Mouse (Mus musculus) heart, adult 18-20 months (tissue): ENCODE results near the gene Cpm. TPM values are rescaled to one million over a fixed set of nuclear protein-coding genes. Genes with fewer than 3 reads are reported as not detected.
"Not testable (repeated sequence)": the region's sequence is repeated elsewhere in the genome, so short reads cannot be mapped to it uniquely, and the experiment has no call there.

ENCODE experiments used
- DNase-seq, 2 experiments: peaks; one replicate each; pipeline ENCODE4 v3.0.0; 2021 to 2022; ENCODE audit warnings: mixed read lengths in 1 of 2
- total RNA-seq, 2 experiments: library from RNA; stranded (reverse); gene quantifications; 2 replicates each; pipeline ENCODE4 v1.2.3; 2021

The Cpm gene
- total RNA-seq, 2 experiments from 2014 or later, result 2.9 to 3.5 TPM

DNA sequence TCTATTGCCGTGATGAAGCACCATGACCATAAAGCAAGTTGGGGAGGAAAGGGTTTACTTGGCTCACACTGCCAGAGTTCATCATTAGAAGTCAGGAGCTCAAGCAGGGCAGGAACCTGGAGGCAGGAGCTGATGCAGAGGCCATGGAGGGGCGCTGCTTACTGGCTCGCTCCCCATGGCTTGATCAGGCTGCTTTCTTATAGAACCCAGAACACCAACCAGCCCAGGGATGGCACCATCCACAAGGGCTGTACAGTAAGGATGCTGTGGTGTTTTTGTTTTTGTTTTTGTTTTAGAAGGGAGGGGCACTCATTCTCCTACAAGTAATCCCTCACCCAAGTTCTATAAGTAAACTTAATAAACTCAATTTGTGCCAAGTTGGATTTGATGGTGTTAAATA is 87.4 kb downstream of the Cpm start:
- DNase-seq, result no peak

DNA sequence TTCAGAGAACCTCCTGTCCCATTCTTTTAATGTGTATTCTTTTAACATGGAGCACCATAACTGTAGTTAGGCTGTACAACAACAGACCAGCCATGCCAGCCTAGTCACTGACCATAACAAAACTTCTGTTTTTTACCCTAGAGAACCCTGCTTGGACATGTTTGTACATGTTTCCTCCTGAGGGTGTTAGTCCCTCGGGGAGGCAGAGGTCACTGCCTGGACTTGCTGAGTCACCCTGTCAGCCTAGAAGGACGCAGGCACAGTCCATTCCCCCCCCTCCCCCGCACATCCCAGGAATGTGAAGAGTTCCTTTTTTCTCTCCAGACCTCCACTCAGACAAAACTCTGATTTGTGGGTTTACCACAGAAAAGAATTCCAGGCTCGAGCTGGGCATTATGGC is 88.3 kb downstream of the Cpm start:
- DNase-seq, result peak; percentile 65 to 72

DNA sequence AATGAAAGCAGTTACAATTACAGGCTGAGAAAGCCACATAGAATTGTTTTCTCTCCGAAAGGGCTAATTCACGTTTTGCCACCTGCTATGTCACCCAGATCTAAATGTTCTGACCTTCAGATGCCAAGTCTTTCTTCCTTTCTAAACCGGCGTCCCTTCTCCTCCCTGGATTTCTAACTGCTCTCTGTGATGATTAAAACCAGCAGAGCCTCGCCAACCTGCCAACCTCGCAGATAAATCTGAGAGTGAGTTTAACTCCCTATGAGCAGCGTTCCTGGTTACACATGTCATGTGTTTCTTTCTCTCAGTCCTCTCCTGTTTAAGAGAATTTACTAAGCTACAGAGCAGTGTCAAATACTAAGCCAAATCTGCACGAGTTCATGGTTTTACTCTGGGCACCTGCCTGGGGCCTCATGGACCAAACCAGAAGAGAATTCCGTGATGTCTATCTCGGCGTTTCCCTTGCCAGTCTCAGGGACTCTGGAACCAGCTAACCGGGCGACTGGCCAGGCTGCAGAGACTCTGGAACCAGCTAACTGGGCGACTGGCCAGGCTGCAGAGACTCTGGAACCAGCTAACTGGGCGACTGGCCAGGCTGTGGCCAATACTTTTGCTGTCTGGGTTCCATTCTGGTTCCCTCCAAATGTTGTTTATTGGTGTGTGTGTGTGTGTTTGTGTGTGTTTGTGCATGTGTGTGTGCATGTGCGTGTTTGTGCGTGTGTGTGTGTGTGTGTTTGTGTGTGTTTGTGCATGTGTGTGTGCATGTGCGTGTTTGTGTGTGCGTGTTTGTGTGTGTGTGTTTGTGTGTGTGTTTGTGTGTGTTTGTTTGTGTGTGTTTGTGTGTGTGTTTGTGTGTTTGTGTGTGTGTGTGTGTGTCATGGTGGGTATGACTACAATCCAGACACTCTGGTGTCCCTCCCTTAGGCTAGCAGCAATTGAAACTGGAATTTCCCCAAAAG is 89.1 kb downstream of the Cpm start:
- DNase-seq, result peak; percentile 42 to 65

DNA sequence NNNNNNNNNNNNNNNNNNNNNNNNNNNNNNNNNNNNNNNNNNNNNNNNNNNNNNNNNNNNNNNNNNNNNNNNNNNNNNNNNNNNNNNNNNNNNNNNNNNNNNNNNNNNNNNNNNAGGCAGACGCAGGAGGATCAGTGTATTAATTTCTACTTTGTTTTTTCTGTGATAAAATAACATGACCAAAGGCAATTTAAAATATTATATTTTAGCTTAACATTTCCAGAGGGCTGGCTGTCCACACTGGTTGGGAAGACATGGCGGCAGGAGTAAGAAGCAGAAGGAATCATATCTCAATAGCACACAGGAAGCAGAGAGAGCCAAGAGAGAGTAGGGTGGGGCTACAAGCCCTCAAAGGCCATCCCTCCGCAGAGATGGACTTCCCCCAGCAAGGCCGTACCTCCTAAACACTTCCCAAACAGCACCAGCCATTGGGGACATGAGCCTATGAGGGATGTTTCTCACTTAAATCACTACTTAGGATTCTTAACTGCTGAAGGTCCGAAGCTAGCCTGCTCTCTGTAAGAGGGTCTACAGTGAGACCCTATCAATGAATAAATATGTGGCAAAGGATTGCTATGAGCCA is 94.9 kb downstream of the Cpm start:
- DNase-seq, result no peak

DNA sequence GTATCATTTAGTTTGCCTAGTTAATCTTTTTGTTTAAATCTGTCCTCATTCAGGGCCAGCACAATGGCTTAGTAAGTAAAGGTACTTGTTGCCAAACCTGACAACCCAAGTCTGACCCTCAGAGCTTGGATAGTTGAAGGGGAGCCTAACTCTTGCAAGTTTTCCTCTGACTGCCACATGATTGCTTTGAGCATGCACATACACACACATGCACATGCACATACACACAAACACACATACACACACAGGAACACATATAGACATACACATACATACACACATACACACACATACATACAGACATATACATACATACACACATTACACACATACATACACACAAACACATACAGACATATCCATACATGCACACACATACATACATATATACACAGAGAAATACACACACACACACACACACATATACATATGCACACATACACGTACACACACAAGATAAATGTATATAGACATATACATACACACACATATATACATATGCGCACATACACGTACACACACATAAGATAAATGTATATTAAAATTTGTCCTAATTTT is 95.6 kb downstream of the Cpm start:
- DNase-seq, result no peak

DNA sequence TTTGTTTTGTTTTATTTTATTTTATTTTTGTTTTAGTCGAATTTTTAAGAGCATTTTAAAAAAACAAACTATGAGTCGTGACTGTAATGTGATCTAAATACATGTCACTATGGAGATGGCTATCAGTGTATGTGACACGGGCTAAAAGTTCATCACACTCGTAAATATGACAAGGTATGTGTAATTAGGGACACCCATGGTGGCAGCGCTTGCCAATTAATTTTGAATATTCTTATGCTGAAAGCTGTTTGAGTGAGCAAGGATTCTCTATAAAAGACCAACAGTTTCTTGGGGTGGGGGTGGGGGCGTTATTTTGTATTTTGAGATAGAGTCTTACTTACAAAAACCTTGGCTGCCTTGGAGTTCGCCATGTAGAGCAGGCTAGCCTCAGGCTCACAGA is 96.4 kb downstream of the Cpm start:
- no peak for DNase-seq

DNA sequence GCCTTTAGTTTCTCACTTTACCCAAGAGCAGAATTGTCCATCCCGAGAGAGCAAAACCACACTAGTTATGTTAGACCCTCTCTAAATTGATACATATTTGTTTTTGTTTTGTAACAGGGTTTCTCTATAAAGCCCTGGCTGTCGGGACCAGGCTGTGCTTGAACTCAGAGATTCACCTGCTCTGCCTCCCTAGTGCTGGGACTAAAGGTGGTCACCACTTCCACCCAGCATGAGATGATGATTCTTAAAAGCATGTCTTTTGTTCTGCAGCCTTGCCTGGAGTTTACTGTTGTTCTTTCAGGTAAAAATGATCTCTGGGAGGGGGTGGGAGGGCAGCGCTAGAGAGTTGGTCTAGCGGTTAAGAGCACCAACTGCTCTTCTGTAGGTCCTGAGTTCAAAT is 97.0 kb downstream of the Cpm start:
- no peak for DNase-seq

DNA sequence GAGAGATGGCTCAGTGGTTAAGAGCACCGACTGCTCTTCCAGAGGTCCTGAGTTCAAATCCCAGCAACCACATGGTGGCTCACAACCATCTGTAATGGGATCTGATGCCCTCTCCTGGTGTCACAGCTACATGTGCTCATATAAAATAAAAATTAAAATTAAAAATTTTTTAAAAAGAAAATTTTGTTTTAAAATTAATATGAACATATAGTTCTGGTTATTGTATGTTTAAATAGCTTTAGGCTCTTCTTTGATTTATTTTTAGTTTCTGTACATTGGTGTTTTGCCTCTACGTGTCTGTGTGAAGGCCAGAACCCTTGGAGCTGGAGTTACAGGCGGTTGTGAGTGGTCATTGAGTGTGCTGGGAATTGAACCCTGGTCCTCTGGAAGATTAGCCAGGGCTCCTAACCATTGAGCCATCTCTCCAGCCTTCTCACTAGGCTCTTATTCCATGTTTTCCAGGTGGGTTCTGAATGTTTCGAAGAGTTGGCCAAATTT is 97.6 kb downstream of the Cpm start:
- no peak for DNase-seq

DNA sequence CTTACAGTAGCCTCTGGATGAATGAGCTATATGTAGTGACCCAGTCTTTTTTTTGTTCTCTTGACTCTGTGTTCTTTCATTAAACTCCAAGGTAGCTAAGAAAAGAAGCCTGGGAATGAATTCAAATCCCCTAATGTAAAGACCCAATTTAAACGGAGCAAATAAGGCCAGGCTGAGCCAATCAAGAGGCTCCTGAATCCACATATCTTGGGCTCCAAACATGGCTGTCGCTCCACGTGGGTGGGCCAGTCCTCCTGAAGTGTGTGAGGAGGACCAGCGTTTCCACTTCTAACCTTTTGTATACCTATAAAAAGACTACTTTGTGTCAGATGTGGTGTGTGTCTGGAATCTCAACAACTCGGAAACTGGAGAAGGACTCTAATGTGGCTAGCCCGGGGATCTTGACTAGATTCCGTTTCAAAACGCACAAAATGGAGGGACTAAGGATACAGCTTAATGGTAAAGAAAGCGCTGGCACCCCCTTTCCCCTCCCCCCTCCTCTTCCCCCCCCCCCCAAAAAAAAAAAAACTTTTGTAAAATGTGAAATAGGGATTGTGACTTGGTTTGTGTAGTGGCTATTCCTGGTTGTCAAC is 98.3 kb downstream of the Cpm start:
- no peak for DNase-seq

DNA sequence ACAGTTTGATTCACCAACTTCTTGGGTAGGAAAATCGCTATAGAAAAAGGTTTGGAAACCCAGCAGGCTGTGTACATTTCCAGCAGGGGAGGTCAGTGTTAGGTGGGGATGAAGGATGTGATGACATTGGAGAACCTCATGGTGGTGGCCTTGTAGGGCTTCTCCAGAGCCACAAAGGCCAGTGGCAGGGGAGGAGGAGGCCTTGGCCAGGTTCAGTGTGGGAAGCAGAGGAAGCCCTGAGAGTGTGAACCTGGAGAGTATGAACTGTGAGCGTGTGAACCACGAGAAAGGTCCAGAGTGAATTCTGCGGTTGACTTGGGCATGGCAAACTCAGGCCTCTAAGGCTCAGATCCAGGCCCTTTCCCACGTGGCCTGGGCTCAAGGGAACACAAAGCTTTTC is 99.3 kb downstream of the Cpm start:
- no peak for DNase-seq

DNA sequence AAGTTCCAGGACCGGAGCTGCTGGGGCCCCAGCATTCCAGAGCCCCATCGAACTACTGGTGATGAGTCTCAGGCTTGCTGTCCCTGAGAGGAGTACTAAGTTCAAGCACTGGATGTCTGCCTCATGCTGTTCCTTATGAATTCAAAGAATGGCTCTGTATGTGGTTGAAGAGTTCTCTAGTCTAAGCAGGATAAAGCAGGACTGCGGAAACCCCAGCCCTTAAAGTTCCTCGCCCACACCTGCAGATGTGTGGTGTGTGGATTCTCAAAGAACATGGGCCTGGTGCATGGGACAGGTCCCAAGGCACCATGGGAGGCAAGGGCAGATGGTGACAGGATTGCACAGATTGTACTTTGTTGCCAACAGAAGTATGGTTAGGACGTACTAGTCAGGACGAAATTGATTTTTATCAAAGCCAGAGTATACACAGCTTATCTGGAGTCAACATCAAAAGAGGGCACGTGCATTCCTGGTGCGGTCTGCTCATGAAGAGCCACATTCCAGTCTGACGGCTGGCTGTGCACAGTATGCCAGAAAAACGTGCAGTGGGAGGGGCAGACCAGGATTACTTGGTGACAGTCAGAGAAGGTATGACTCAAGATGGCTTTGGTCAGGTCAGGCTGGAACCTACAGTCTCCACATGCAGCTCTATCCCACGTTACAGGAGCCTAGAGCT is 100.0 kb downstream of the Cpm start:
- no peak for DNase-seq

DNA sequence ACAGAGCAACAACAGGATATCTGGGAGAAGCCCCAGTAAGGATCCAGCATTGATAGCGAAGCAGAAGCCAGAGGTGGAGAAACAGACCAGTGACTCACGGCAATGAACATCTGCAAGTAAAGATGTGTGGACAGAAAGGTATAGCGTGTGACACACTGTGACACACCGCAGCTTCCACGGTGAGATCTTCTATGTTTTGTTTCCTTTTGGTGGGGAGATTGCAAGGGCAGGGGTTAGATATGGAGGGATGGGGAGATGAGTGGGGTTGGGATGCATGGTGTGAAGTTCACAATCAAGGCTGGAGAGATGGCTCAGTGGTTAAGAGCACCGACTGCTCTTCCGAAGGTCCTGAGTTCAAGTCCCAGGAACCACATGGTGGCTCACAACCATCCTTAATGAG is 100.8 kb downstream of the Cpm start:
- DNase-seq, result no peak

DNA sequence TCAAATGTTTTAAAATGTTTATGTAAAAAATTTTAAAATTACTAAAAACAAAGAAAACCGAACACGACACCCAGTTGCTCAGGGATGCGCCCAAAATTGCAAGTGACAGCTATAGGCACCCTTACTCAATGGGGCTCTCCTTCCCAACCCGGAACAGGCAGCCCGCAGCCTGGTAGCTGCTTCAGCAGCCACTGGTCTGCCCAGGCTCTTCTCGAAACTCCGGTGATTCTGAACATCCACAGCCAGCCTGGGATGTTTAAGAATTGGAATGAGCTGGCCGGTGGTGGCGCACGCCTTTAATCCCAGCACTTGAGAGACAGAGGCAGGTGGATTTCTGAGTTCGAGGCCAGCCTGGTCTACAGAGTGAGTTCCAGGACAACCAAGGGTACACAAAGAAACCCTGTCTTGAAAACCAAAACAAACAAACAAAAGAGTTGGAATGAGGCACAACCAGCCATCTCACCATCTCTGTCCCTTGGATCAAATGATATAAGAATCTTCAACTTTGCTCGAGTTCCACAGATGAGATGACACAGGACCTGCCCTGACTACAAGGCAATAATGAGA is 101.4 kb downstream of the Cpm start:
- DNase-seq, result no peak

DNA sequence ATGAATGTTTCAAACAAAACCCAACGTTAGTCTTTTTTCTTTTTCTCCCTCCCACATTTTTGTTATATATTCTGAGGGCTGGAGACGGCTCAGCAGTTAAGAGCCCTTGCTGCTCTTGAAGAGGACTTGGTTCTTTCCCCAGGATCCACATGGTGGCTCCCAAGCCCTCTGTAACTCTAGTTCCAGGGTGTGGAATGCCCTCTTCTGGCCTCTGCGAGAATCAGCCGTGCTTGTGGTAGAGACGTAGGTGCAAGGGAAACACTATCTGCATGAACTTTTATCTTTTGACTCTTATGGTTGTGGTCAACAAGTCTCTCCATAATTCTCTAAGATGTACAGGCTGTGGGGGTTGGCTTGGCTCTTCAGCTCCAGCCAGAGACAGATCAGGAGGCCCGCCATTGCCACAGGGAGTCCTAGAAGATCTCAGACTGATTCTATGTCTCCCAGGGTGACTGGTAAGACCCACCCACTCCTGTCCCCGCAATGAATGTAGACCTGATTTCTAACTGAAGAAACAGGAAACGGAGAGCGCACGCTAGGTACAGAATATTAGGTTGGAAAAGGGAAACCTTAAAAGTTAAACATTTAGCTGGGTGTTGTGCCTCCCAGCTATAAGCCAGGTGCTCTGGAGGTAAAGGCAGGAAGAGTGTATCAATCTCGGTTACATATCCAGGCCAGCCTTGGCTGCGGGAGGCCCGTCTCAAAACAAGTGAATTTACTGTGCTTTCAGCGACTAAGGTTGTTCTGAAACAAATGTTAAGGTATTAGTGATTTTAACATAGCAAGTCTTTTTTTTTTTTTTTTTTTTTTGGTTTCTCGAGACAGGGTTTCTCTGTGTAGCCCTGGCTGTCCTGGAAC is 102.2 kb downstream of the Cpm start:
- DNase-seq, result peak; percentile 61 to 67

DNA sequence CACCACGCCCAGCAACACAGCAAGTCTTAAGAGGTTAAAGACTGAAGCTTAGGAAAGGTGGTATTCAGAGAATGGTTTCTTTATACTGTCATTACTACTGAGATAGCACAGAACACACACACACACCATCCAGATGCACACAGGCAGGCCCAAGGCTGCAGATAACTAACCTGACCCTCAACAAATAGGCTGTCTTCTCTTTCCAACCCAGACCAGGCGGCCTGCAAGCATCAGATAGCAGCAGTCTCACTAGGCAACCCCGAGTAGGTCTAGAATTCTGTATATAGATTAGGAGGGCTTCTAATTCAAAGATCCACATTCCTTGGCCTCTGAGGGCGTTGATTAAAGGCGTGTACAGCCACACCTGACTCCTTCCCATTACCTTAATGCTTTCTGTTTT is 102.9 kb downstream of the Cpm start:
- no peak for DNase-seq

DNA sequence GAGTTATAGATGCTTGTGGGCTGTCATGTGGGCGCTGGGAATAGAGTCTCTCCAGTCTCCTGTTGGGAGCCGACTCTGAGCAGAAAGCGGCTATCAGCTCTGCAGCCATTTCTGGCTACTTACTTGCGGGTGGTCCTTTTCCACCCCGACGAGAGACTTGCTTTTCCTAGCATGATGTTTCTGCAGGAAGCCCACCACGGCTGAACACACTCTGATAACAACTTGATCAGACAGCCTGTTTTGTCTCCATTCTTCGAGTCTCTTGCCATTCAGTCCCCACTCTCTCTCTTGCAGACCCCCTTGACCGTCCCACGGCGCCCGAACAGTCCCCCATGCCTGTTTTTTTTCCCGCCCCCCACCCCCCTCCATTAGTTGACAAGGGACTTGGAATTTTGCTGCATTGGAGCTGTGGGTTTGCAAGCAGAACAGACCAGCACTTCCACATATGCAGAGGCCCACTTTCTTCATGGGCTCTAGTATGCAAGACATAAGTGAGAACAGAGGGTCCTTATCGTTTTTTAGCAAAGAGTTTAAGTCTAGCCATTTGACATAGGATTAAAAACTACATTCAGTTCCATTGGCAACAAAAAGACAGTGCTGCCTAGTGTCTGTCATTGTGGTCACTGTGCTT is 103.8 kb downstream of the Cpm start:
- no peak for DNase-seq

DNA sequence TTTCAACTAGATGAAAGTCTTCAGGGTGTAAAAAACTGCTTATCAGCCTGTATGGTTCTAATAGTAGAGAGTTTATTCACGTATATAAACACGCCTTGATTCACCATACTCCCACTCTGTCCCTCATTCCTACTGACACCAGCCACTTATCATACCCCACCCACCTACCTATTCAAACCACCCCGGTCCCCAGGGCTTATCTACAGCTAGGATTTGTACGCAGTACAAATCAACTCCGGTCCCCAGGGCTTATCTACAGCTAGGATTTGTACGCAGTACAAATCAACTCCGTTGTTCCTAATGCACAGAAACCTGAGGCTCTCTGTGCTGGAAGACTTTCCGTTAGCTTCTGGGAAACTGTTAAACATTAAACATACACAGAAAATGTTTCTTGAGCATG is 104.3 kb downstream of the Cpm start:
- not testable (repeated sequence) for DNase-seq

DNA sequence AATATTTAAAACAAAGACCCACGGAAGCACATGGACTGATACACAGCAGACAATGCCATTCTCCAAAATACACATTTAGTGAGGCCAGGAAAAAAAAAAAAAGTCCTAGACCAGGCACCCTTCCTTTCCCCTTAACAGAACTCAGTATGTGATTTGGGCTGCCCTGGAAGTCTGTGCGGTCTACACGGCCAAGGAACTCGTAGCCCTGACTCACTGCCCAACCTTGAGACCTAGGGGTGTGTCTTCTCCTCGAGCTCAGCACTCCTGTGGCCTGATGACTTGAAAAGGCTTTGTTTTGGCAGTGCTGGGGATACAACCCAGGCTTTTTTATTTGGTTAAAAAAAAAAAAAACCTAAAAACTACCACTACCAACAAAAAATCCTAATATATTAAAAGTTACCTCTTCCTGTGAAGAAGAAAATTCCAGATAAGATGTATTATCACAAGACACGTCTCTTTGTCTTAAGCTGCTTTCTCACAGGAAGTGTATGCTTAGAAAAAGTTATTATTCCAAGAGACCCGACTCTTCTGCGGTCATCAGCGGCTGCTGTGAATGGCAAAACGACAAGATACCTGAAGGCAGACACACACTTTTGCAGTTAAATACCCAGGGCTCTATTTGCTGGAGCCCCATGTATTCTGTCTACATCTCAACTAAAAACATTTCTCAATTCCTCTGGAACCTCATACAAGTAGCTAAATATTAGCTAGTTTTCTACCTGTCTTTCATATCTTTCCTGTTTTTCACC is 105.0 kb downstream of the Cpm start:
- DNase-seq, result not testable (repeated sequence)

DNA sequence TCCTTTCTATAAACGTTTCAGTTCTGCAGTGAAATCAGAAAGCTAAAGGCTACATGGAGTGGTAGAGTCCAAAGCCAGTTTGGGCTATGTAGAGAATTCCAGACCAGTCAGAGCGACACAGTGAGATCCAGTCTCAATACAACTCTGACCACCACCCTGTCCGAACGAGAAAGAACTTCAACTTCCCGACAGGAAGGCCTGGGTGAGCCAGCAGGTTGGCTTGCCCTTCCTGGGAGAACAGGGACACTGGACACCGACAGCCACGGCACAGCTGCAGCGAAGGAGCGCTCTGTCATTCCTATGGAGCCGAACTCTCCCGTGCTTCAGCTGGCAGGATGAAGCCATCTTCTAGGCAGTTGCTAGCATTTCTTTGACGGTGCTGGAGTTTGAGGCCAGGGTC is 106.1 kb downstream of the Cpm start:
- not testable (repeated sequence) for DNase-seq

DNA sequence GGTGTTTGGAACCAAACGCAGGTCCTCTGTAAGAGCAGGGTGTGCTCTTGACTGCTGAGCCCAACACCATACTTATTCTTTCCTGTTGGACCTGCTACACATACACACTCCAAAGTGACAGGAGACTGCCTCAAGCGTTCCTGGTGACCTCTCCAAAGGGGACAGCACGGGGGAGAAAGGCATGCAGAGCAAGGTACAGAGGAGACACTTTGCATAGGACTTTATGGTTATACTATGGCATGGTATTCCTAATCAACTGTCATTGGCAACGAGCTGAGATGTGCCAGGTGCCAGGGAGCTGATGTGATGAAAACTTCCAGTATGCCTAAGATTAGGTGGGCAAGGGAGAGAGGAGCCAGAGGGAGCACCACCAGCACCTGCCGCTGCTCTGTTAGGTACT is 107.3 kb downstream of the Cpm start:
- DNase-seq, result no peak
